Mouse (Mus musculus): Measurements from ENCODE around the gene Dnajb1. TPM values are rescaled to one million over a fixed set of nuclear protein-coding genes. Genes with fewer than 3 reads are reported as not detected.

Dnajb1 gene
- polyA plus RNA-seq, 1 experiment from 2014 or later: 51.5 TPM

- H3K4me1 ChIP-seq (ENCODE audit: control insufficient read depth, insufficient read depth, low read length): peaks cover 65% of the 10 kb centered on the region
- H3K36me3 ChIP-seq (ENCODE audit: control insufficient read depth, insufficient read depth, low read length): peaks cover 9% of the 10 kb centered on the region
- WGBS (ENCODE audit: insufficient replicate concordance): 43% methylated on average over 4 of the region's 4 CpGs
- H3K27me3 ChIP-seq (ENCODE audit: control insufficient read depth, insufficient read depth, low read length): no peaks in the 10 kb centered on the region
- ATAC-seq (replicated peaks; ENCODE audit: insufficient number of reproducible peaks, low FRiP score, low TSS enrichment): no peak
- H3K9ac ChIP-seq (ENCODE audit: low read depth, low read length): no peak overlapping the region; the same call in 1 of the 2 replicates
- no peaks in the 10 kb centered on the region for H3K9me3 ChIP-seq (replicated peaks; ENCODE audit: control insufficient read depth, low read length)
- H3K4me2 ChIP-seq: peak overlapping the region; percentile 51
- H3K4me3 ChIP-seq (ENCODE audit: low read depth, low read length): no peak overlapping the region
- peak overlapping the region; percentile 91 for H3K27ac ChIP-seq (ENCODE audit: low read depth, low read length)
Measured at GRCm38 (mm10) chr8:83576516-83576895, 31.5 kb upstream of the Dnajb1 start.

- Histone ChIP-seq H3K36me3 (ENCODE audit: control insufficient read depth, insufficient read depth, low read length) (peaks cover 5% of the 10 kb centered on the region), H3K9me3 (replicated peaks; ENCODE audit: control insufficient read depth, low read length) (no peaks in the 10 kb centered on the region), H3K9ac (ENCODE audit: low read depth, low read length) (peak overlapping the region; percentile 36; the same call in 1 of the 2 replicates), H3K27me3 (ENCODE audit: control insufficient read depth, insufficient read depth, low read length) (no peaks in the 10 kb centered on the region), H3K4me3 (ENCODE audit: low read depth, low read length) (no peak overlapping the region), H3K4me2 (peak overlapping the region; percentile 51), H3K27ac (ENCODE audit: low read depth, low read length) (peak overlapping the region; percentile 91), H3K4me1 (ENCODE audit: control insufficient read depth, insufficient read depth, low read length) (peaks cover 65% of the 10 kb centered on the region)
- no peak for ATAC-seq (replicated peaks; ENCODE audit: insufficient number of reproducible peaks, low FRiP score, low TSS enrichment)
- WGBS (ENCODE audit: insufficient replicate concordance): 56% methylated on average over 4 of the region's 4 CpGs
Measured at GRCm38 (mm10) chr8:83576921-83577320, 31.1 kb upstream of the Dnajb1 start.

GRCm38 (mm10) chr8:83577384-83577791 lies 30.6 kb upstream of the Dnajb1 start:
- WGBS (ENCODE audit: insufficient replicate concordance): 32% methylated on average over 9 of the region's 9 CpGs
- Histone ChIP-seq H3K9me3 (replicated peaks; ENCODE audit: control insufficient read depth, low read length) (no peaks in the 10 kb centered on the region), H3K27me3 (ENCODE audit: control insufficient read depth, insufficient read depth, low read length) (no peaks in the 10 kb centered on the region), H3K4me3 (ENCODE audit: low read depth, low read length) (no peak overlapping the region), H3K4me1 (ENCODE audit: control insufficient read depth, insufficient read depth, low read length) (peaks cover 65% of the 10 kb centered on the region), H3K4me2 (no peak overlapping the region), H3K9ac (ENCODE audit: low read depth, low read length) (peak overlapping the region; percentile 36; the same call in 1 of the 2 replicates), H3K27ac (ENCODE audit: low read depth, low read length) (peak overlapping the region; percentile 91), H3K36me3 (ENCODE audit: control insufficient read depth, insufficient read depth, low read length) (peaks cover 2% of the 10 kb centered on the region; the same call in 1 of the 2 replicates)
- no peak; the same call in 1 of the 2 replicates for ATAC-seq (replicated peaks; ENCODE audit: insufficient number of reproducible peaks, low FRiP score, low TSS enrichment)

- Histone ChIP-seq H3K4me3 (ENCODE audit: low read depth, low read length) (no peak overlapping the region), H3K27me3 (ENCODE audit: control insufficient read depth, insufficient read depth, low read length) (no peaks in the 10 kb centered on the region), H3K4me1 (ENCODE audit: control insufficient read depth, insufficient read depth, low read length) (peaks cover 62% of the 10 kb centered on the region), H3K9me3 (replicated peaks; ENCODE audit: control insufficient read depth, low read length) (no peaks in the 10 kb centered on the region), H3K36me3 (ENCODE audit: control insufficient read depth, insufficient read depth, low read length) (no peaks in the 10 kb centered on the region; the same call in 1 of the 2 replicates), H3K9ac (ENCODE audit: low read depth, low read length) (peak overlapping the region; percentile 59), H3K4me2 (peak overlapping the region; percentile 25; the same call in 1 of the 2 replicates), H3K27ac (ENCODE audit: low read depth, low read length) (peak overlapping the region; percentile 91)
- 51% methylated on average over 17 of the region's 17 CpGs for WGBS (ENCODE audit: insufficient replicate concordance)
- no peak for ATAC-seq (replicated peaks; ENCODE audit: insufficient number of reproducible peaks, low FRiP score, low TSS enrichment)
Measured at GRCm38 (mm10) chr8:83578131-83579055, 29.6 kb upstream of the Dnajb1 start.

- no peaks in the 10 kb centered on the region for H3K9me3 ChIP-seq (replicated peaks; ENCODE audit: control insufficient read depth, low read length)
- peak overlapping the region; percentile 91 for H3K27ac ChIP-seq (ENCODE audit: low read depth, low read length)
- H3K4me2 ChIP-seq: no peak overlapping the region
- H3K9ac ChIP-seq (ENCODE audit: low read depth, low read length): no peak overlapping the region
- H3K4me1 ChIP-seq (ENCODE audit: control insufficient read depth, insufficient read depth, low read length): peaks cover 49% of the 10 kb centered on the region
- no peak for ATAC-seq (replicated peaks; ENCODE audit: insufficient number of reproducible peaks, low FRiP score, low TSS enrichment)
- H3K27me3 ChIP-seq (ENCODE audit: control insufficient read depth, insufficient read depth, low read length): no peaks in the 10 kb centered on the region
- no peaks in the 10 kb centered on the region; the same call in 1 of the 2 replicates for H3K36me3 ChIP-seq (ENCODE audit: control insufficient read depth, insufficient read depth, low read length)
- 85% methylated on average over 8 of the region's 8 CpGs for WGBS (ENCODE audit: insufficient replicate concordance)
- H3K4me3 ChIP-seq (ENCODE audit: low read depth, low read length): no peak overlapping the region
Measured at GRCm38 (mm10) chr8:83579676-83580075, 28.3 kb upstream of the Dnajb1 start.

DNA sequence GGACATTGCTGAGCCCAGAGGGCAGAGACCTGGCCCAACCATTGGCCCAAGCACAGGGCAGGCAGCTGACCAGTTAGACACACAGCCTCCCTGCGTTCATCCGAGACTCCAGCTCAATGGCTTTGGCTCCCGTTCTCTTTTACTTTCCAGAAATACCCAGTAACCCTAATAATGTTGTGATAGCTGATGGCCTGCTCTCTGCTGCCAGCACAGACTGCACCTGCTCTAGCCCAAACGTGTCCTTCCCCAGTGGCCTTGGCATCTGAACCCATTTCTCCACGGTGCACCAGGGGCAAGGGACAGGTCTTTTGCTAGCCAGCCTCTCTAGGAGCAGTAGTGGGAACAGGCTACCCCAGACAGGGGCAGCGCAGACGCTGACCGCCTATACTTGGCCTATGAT lies 27.2 kb upstream of the Dnajb1 start:
- Histone ChIP-seq H3K4me3 (ENCODE audit: low read depth, low read length) (no peak overlapping the region), H3K27ac (ENCODE audit: low read depth, low read length) (peak overlapping the region; percentile 46; the same call in 1 of the 2 replicates), H3K4me2 (no peak overlapping the region), H3K36me3 (ENCODE audit: control insufficient read depth, insufficient read depth, low read length) (no peaks in the 10 kb centered on the region), H3K9me3 (replicated peaks; ENCODE audit: control insufficient read depth, low read length) (no peaks in the 10 kb centered on the region), H3K9ac (ENCODE audit: low read depth, low read length) (no peak overlapping the region; the same call in 1 of the 2 replicates), H3K27me3 (ENCODE audit: control insufficient read depth, insufficient read depth, low read length) (no peaks in the 10 kb centered on the region), H3K4me1 (ENCODE audit: control insufficient read depth, insufficient read depth, low read length) (peaks cover 38% of the 10 kb centered on the region)
- 86% methylated on average over 8 of the region's 8 CpGs for WGBS (ENCODE audit: insufficient replicate concordance)
- ATAC-seq (replicated peaks; ENCODE audit: insufficient number of reproducible peaks, low FRiP score, low TSS enrichment): no peak

GRCm38 (mm10) chr8:83582226-83582625 lies 25.8 kb upstream of the Dnajb1 start:
- Histone ChIP-seq H3K4me1 (ENCODE audit: control insufficient read depth, insufficient read depth, low read length) (peaks cover 24% of the 10 kb centered on the region), H3K36me3 (ENCODE audit: control insufficient read depth, insufficient read depth, low read length) (no peaks in the 10 kb centered on the region), H3K9me3 (replicated peaks; ENCODE audit: control insufficient read depth, low read length) (no peaks in the 10 kb centered on the region), H3K4me2 (no peak overlapping the region), H3K27ac (ENCODE audit: low read depth, low read length) (no peak overlapping the region), H3K4me3 (ENCODE audit: low read depth, low read length) (no peak overlapping the region), H3K27me3 (ENCODE audit: control insufficient read depth, insufficient read depth, low read length) (no peaks in the 10 kb centered on the region), H3K9ac (ENCODE audit: low read depth, low read length) (no peak overlapping the region)
- no peak for ATAC-seq (replicated peaks; ENCODE audit: insufficient number of reproducible peaks, low FRiP score, low TSS enrichment)
- 88% methylated on average over 8 of the region's 8 CpGs for WGBS (ENCODE audit: insufficient replicate concordance)

GRCm38 (mm10) chr8:83583236-83583635 lies 24.8 kb upstream of the Dnajb1 start:
- H3K27me3 ChIP-seq (ENCODE audit: control insufficient read depth, insufficient read depth, low read length): no peaks in the 10 kb centered on the region
- no peak overlapping the region for H3K27ac ChIP-seq (ENCODE audit: low read depth, low read length)
- peaks cover 25% of the 10 kb centered on the region for H3K4me1 ChIP-seq (ENCODE audit: control insufficient read depth, insufficient read depth, low read length)
- H3K9me3 ChIP-seq (replicated peaks; ENCODE audit: control insufficient read depth, low read length): no peaks in the 10 kb centered on the region
- ATAC-seq (replicated peaks; ENCODE audit: insufficient number of reproducible peaks, low FRiP score, low TSS enrichment): no peak
- no peak overlapping the region for H3K4me3 ChIP-seq (ENCODE audit: low read depth, low read length)
- 91% methylated on average over 15 of the region's 15 CpGs for WGBS (ENCODE audit: insufficient replicate concordance)
- H3K9ac ChIP-seq (ENCODE audit: low read depth, low read length): no peak overlapping the region
- no peak overlapping the region for H3K4me2 ChIP-seq
- H3K36me3 ChIP-seq (ENCODE audit: control insufficient read depth, insufficient read depth, low read length): no peaks in the 10 kb centered on the region

Measured in heart, embryonic 11.5 days (tissue).